24 mouse cellular contexts compared by ENCODE assay signal in genomic region chr2:165752704-165753103, GRCm38 (mm10).
"Had no signal": no experiment of that assay in that cellular context is flagged by ENCODE, and none has a peak within 500 bp of the region (broad histone marks: within the 10 kb centered on the region; RNA-seq: fewer than 3 reads in every experiment).

No protein-coding gene starts in this region.

- H3K27me3 ChIP-seq: limb, embryonic 15.5 days; midbrain, embryonic 15.5 days; neural tube, embryonic 12.5 days; neural tube, embryonic 15.5 days had no signal

- H3K4me3 ChIP-seq: limb, embryonic 12.5 days; limb, embryonic 15.5 days; midbrain, embryonic 12.5 days; midbrain, embryonic 15.5 days; neural tube, embryonic 12.5 days; neural tube, embryonic 15.5 days had no signal

- DNase-seq: kidney, adult 18-20 months; kidney, adult 9 months; kidney, postnatal 14 days; kidney, postnatal 4 days; left cerebral cortex, postnatal 4 days; liver, postnatal 0 days; lung, embryonic 14.5 days; right cerebral cortex, adult 18-20 months; right cerebral cortex, postnatal 14 days; right cerebral cortex, postnatal 4 days; thymus, adult 2 months; thymus, postnatal 14 days; thymus, postnatal 4 days had no signal

- H3K9me3 ChIP-seq: limb, embryonic 12.5 days; limb, embryonic 15.5 days; midbrain, embryonic 12.5 days; midbrain, embryonic 15.5 days; neural tube, embryonic 12.5 days; neural tube, embryonic 15.5 days had no signal

- H3K9ac ChIP-seq: limb, embryonic 12.5 days; limb, embryonic 15.5 days; liver, embryonic 14.5 days; liver, postnatal 0 days; lung, embryonic 14.5 days; midbrain, embryonic 12.5 days; midbrain, embryonic 15.5 days; neural tube, embryonic 12.5 days; neural tube, embryonic 15.5 days had no signal

- H3K4me2 ChIP-seq: limb, embryonic 12.5 days; limb, embryonic 15.5 days; liver, embryonic 11.5 days; lung, embryonic 14.5 days; midbrain, embryonic 12.5 days; midbrain, embryonic 15.5 days; neural tube, embryonic 12.5 days; neural tube, embryonic 15.5 days had no signal

- H3K27ac ChIP-seq: limb, embryonic 12.5 days; limb, embryonic 15.5 days; liver, embryonic 14.5 days; macrophage; midbrain, embryonic 12.5 days; midbrain, embryonic 15.5 days; neural tube, embryonic 12.5 days; neural tube, embryonic 15.5 days; stomach, postnatal 0 days had no signal

- H3K36me3 ChIP-seq: limb, embryonic 12.5 days; limb, embryonic 15.5 days; midbrain, embryonic 12.5 days; midbrain, embryonic 15.5 days; neural tube, embryonic 12.5 days; neural tube, embryonic 15.5 days had no signal

- ATAC-seq: liver, postnatal 0 days; lung, postnatal 0 days; midbrain, embryonic 15.5 days had no signal
